Mouse (Mus musculus) heart, postnatal 0 days (tissue): ENCODE results near the gene Adgrd1. TPM values are rescaled to one million over a fixed set of nuclear protein-coding genes. Genes with fewer than 3 reads are reported as not detected.

ENCODE experiments used
- ATAC-seq: fragments of 200-750 bp; cut with Nextera tagmentation; 2 replicates; pipeline ENCODE4 v1.8.0; 2017; ENCODE audit warnings: low read depth, moderate number of reproducible peaks, moderate library complexity; ENCODE audit not compliant: insufficient read depth
- DNase-seq: peaks from one replicate; pipeline ENCODE4 v3.0.0-alpha.2; 2016; ENCODE audit warnings: low spot score
- H3K27ac ChIP-seq: fragments of 300-500 bp; sonication (generic); 2 replicates; pipeline ENCODE4 v1.5.1; 2014; ENCODE audit warnings: low read depth, mild to moderate bottlenecking
- H3K27me3 ChIP-seq: fragments of 300-500 bp; sonication (generic); 2 replicates; pipeline ENCODE4 v1.6.1; 2014; ENCODE audit warnings: low read length, mixed read lengths; ENCODE audit not compliant: control insufficient read depth, insufficient read depth
- H3K36me3 ChIP-seq: fragments of 300-500 bp; sonication (generic); replicated peaks from 2 replicates; pipeline ENCODE4 v1.6.1; 2014; ENCODE audit warnings: low read length, mixed read lengths; ENCODE audit not compliant: control insufficient read depth, insufficient read depth
- H3K4me1 ChIP-seq: fragments of 300-500 bp; sonication (generic); 2 replicates; pipeline ENCODE4 v1.6.1; 2014; ENCODE audit warnings: antibody characterized with exemption; ENCODE audit not compliant: control insufficient read depth, insufficient read depth
- H3K4me2 ChIP-seq: fragments of 300-500 bp; sonication (generic); 2 replicates; pipeline ENCODE4 v1.6.1; 2014; ENCODE audit warnings: low read depth, mild to moderate bottlenecking, low read length, moderate library complexity
- H3K4me3 ChIP-seq: fragments of 300-500 bp; sonication (generic); 2 replicates; pipeline ENCODE4 v1.5.1; 2014; ENCODE audit warnings: low read depth, low read length
- H3K9ac ChIP-seq: fragments of 300-500 bp; sonication (generic); replicated peaks from 2 replicates; pipeline ENCODE4 v1.6.1; 2014; ENCODE audit warnings: low read depth, low read length, mixed read lengths
- H3K9me3 ChIP-seq: fragments of 300-500 bp; sonication (generic); replicated peaks from 2 replicates; pipeline ENCODE4 v1.6.1; 2016; ENCODE audit warnings: low read length; ENCODE audit not compliant: control insufficient read depth
- CTCF ChIP-seq: IDR thresholded peaks from 2 replicates; pipeline ENCODE4 v1.5.1; 2016; ENCODE audit warnings: antibody characterized with exemption, control low read depth, low read depth
- EP300 ChIP-seq: IDR thresholded peaks from 2 replicates; pipeline ENCODE4 v1.6.1; 2016; ENCODE audit warnings: antibody characterized with exemption, low read depth
- WGBS: fragments of 180-500 bp; shearing (Covaris S2); extraction: QIAGEN DNeasy Blood & Tissue Kit; methylation state at CpG from one replicate; pipeline ENCODE4 v1.1.7; 2014; 5-methylcytosine and 5-hydroxymethylcytosine counted together
- polyA plus RNA-seq: library from polyadenylated mRNA; unstranded; fragments of >200 nt; fragmentation: Nextera tagmentation; extraction: Ambion mirVana; gene quantifications from 2 replicates; pipeline ENCODE4 v1.2.1, GENCODE M21; 2015
- total RNA-seq: library from RNA; depleted of rRNA; stranded (reverse); fragments of >200 nt; gene quantifications from 2 replicates; pipeline ENCODE4 v1.2.3, GENCODE M21; 2014; ENCODE audit warnings: low replicate concordance

The Adgrd1 gene
- total and polyA plus RNA-seq, 2 experiments from 2014 or later = 1.6 to 15.6 TPM

DNA sequence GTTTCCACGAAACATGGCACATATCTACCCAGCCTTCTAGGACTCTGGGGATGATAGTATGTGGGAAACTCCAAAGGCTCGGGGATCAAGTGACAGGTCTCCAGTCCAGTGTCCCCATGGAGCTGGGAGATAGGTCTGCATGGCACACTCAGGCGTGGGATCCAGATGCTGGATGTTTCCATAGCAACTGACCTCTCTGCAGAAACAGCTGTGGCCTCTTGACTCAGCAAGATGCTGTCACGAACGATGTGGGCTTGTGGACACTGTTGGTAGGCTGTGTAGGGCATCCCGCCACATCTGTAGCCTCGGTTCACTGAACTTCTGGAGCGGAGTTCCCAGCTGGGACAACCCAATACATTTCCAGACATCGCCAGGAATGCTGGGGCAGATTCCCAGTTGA is 51.9 kb downstream of the Adgrd1 start:
- Histone ChIP-seq H3K4me3 (no peak overlapping the region), H3K27ac (no peak overlapping the region), H3K9me3 (no peaks in the 10 kb centered on the region), H3K4me2 (no peak overlapping the region), H3K9ac (no peak overlapping the region), H3K36me3 (no peaks in the 10 kb centered on the region), H3K4me1 (no peaks in the 10 kb centered on the region), H3K27me3 (0 out of 2 replicates have a peak, but pooled peaks cover 4% of the 10 kb centered on the region)
- DNase-seq (no peak), ATAC-seq (no peak)
- 80% methylated on average over 9 of the region's 9 CpGs for WGBS
- TF ChIP-seq EP300 (no peak), CTCF (no peak)

DNA sequence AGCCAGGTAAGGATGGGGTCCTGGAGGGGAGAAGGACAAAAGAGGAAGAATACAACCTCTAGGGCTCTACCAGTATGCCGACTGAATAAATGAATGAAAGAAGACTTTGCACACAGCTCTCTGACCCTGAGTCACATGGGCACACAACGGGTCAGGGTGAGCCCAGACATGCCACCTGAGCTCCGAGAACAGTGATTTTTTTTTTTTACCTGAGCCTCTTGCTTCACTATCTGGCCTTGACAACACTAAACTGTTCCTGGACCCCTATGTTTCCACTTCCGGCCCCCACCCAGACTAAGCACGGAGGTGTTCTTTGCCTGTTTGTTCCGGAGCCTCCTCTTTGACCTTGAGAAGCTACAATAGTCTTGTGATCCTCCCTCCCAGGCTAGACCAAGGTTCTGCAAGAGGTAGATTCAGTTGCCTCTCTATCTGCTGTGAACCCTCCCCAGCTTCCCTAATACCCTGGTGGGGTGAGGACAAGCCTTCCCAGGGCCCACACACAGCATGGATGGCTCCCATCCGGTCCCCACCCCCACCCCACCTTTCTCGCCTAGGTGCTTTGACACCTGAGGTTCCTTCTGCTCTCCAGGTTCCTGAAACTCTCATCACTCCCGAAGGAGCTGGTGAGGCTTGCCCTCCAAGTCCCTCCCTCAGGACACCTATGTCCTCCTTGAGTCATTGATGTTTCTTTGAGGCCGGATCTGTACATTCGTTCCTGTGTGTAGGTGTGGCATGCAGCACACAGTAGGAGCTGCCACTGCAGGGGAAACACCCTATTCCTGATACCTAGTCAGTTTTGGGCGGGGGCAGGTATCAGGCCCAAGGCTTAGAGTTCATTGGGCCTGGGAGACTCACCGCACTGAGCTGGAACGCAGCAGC is 58.7 kb downstream of the Adgrd1 start:
- no peak overlapping the region for H3K27ac ChIP-seq
- no peak for ATAC-seq
- DNase-seq = no peak
- TF ChIP-seq EP300 (no peak), CTCF (no peak)
- no peak overlapping the region for H3K9ac ChIP-seq
- 0 out of 2 replicates have a peak, but pooled peaks cover 4% of the 10 kb centered on the region for H3K27me3 ChIP-seq
- H3K36me3 ChIP-seq = no peaks in the 10 kb centered on the region
- 69% methylated on average over 14 of the region's 14 CpGs for WGBS
- no peaks in the 10 kb centered on the region for H3K4me1 ChIP-seq
- H3K9me3 ChIP-seq = no peaks in the 10 kb centered on the region
- no peak overlapping the region for H3K4me3 ChIP-seq
- H3K4me2 ChIP-seq = no peak overlapping the region

- no peak overlapping the region for H3K27ac ChIP-seq
- no peaks in the 10 kb centered on the region for H3K9me3 ChIP-seq
- 61% methylated on average over 9 of the region's 9 CpGs for WGBS
- no peak overlapping the region for H3K9ac ChIP-seq
- H3K27me3 ChIP-seq = 0 out of 2 replicates have a peak, but pooled peaks cover 4% of the 10 kb centered on the region
- no peaks in the 10 kb centered on the region for H3K36me3 ChIP-seq
- no peak for TF ChIP-seq CTCF
- TF ChIP-seq EP300 = no peak
- no peaks in the 10 kb centered on the region for H3K4me1 ChIP-seq
- ATAC-seq (no peak), DNase-seq (no peak)
- no peak overlapping the region for H3K4me3 ChIP-seq
- no peak overlapping the region for H3K4me2 ChIP-seq
Measured at GRCm38 (mm10) chr5:129155902-129156311, 59.4 kb downstream of the Adgrd1 start.

- ATAC-seq (no peak), DNase-seq (no peak)
- no peak overlapping the region for H3K9ac ChIP-seq
- H3K27me3 ChIP-seq = no peaks in the 10 kb centered on the region
- 75% methylated on average over 11 of the region's 11 CpGs for WGBS
- no peaks in the 10 kb centered on the region for H3K9me3 ChIP-seq
- no peak overlapping the region for H3K4me2 ChIP-seq
- H3K36me3 ChIP-seq = no peaks in the 10 kb centered on the region
- no peak for TF ChIP-seq EP300
- TF ChIP-seq CTCF = no peak
- no peak overlapping the region for H3K27ac ChIP-seq
- 0 out of 2 replicates have a peak, but pooled peaks cover 9% of the 10 kb centered on the region for H3K4me1 ChIP-seq
- H3K4me3 ChIP-seq = no peak overlapping the region
Measured at GRCm38 (mm10) chr5:129161372-129162051, 65.0 kb downstream of the Adgrd1 start.

GRCm38 (mm10) chr5:129163416-129163815 is 66.9 kb downstream of the Adgrd1 start:
- H3K4me3 ChIP-seq = no peak overlapping the region
- no peak for TF ChIP-seq EP300
- no peak for TF ChIP-seq CTCF
- H3K9ac ChIP-seq = no peak overlapping the region
- no peak for ATAC-seq
- H3K27ac ChIP-seq = no peak overlapping the region
- H3K9me3 ChIP-seq = no peaks in the 10 kb centered on the region
- no peak overlapping the region for H3K4me2 ChIP-seq
- H3K4me1 ChIP-seq = 0 out of 2 replicates have a peak, but pooled peaks cover 9% of the 10 kb centered on the region
- 82% methylated on average over 8 of the region's 8 CpGs for WGBS
- no peaks in the 10 kb centered on the region for H3K27me3 ChIP-seq
- DNase-seq = no peak
- no peaks in the 10 kb centered on the region for H3K36me3 ChIP-seq
